Mouse (Mus musculus): ENCODE data around the gene Grid1. TPM values are rescaled to one million over a fixed set of nuclear protein-coding genes. Genes with fewer than 3 reads are reported as not detected.

The Grid1 gene
- total and polyA plus RNA-seq, 2 experiments: 0.46 to 0.55 TPM

DNA sequence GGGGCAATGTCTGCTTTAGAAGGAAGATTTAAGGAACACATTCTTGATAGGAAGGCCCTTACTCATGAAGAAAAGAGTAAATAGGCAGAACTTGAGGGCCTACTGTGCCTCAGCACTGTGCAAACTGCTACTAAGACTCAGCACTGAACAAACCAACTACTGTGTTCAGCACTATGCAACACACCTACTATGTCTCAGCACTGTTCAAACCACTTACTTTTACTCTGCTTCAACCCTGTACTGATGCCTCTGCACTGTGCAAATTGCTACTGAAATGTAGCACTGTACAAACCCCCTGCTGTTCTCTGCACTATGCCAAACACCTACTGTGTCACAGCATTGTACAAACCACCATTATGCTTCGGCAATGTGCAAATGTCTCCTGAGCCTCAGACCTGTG, 260.0 kb downstream of the Grid1 start:
- TF ChIP-seq CTCF (IDR thresholded peaks at IDR 0.05; ENCODE audit: low read depth, low read length): no peak
- TF ChIP-seq POLR2A (IDR thresholded peaks at IDR 0.05; ENCODE audit: extremely low read depth, insufficient read depth, low read length): no peak
- Histone ChIP-seq H3K79me2 (ENCODE audit: control insufficient read depth, insufficient read depth, low read length) (no peaks in the 10 kb centered on the region), H3K4me1 (ENCODE audit: control insufficient read depth, insufficient read depth, low read length) (no peaks in the 10 kb centered on the region), H3K27me3 (ENCODE audit: control insufficient read depth, insufficient read depth, low read length) (no peaks in the 10 kb centered on the region), H3K36me3 (ENCODE audit: control insufficient read depth, insufficient read depth, low read length) (no peaks in the 10 kb centered on the region), H3K9ac (ENCODE audit: low read depth, low read length) (no peak overlapping the region), H3K4me3 (ENCODE audit: insufficient read depth, low read depth, low read length) (no peak overlapping the region), H3K27ac (replicated peaks; ENCODE audit: insufficient read depth, low read depth, low read length) (no peak overlapping the region)
- 86% methylated on average over 1 of the region's 1 CpGs for WGBS
- no peak for DNase-seq (ENCODE audit: extremely low read depth, low read depth, low spot score)

DNA sequence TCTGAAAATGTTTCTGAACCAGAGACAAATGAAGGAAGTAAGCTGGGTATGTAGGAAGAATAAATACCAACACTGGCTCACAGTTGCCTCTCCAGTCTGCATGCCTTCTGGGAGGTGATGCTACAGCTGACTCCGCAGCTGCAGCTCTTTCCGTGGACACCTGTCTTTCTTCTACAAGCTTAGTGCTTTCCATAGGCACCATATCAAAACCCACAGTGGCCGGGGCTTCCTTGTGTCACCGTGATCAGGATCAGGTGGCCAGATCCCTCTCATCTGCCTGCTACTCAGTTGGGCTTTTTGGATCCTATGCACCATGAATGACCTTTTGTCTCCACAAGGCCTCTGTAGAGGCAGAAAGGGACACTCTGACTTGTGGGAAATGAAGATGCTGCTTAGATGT, 272.7 kb downstream of the Grid1 start:
- DNase-seq (ENCODE audit: extremely low read depth, low read depth, low spot score): no peak
- TF ChIP-seq POLR2A (IDR thresholded peaks at IDR 0.05; ENCODE audit: extremely low read depth, insufficient read depth, low read length): no peak
- no peak for TF ChIP-seq CTCF (IDR thresholded peaks at IDR 0.05; ENCODE audit: low read depth, low read length)
- H3K27me3 ChIP-seq (ENCODE audit: control insufficient read depth, insufficient read depth, low read length): no peaks in the 10 kb centered on the region
- no peaks in the 10 kb centered on the region for H3K79me2 ChIP-seq (ENCODE audit: control insufficient read depth, insufficient read depth, low read length)
- no peak overlapping the region for H3K9ac ChIP-seq (ENCODE audit: low read depth, low read length)
- no peaks in the 10 kb centered on the region for H3K4me1 ChIP-seq (ENCODE audit: control insufficient read depth, insufficient read depth, low read length)
- H3K4me3 ChIP-seq (ENCODE audit: insufficient read depth, low read depth, low read length): no peak overlapping the region
- WGBS: 96% methylated on average over 4 of the region's 4 CpGs
- no peak overlapping the region for H3K27ac ChIP-seq (replicated peaks; ENCODE audit: insufficient read depth, low read depth, low read length)
- H3K36me3 ChIP-seq (ENCODE audit: control insufficient read depth, insufficient read depth, low read length): no peaks in the 10 kb centered on the region

DNA sequence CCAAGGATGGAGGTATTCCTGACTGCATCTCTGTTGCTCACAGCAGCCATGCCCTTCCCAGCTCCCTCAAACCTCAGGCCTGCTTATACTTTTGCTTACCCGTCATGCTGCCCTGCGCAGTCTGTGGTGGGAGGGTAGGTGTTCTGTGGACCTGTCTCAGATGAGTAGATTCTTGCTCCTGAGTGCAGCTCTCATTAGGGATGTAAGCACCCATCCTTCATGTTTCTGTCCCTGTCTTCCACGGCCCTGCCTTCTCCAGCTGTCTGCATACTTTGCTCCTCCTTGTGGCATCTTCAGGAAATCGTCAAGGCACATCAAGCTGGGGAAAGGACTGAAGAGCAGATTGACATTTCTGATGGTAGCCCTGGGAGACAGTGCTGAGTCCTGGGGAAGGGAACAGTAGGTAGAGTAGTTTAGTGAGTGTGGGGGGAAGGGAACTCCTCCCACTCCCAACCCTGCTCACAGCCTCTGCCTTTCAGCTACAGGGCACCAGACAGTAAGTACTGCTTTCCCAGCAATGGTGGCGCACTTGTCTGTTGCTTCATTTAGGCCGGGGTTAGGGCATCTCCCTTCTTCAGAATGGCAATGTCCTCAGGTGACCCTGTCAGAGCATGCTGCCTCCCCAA, 273.8 kb downstream of the Grid1 start:
- WGBS: 83% methylated on average over 6 of the region's 6 CpGs
- no peak for TF ChIP-seq POLR2A (IDR thresholded peaks at IDR 0.05; ENCODE audit: extremely low read depth, insufficient read depth, low read length)

DNA sequence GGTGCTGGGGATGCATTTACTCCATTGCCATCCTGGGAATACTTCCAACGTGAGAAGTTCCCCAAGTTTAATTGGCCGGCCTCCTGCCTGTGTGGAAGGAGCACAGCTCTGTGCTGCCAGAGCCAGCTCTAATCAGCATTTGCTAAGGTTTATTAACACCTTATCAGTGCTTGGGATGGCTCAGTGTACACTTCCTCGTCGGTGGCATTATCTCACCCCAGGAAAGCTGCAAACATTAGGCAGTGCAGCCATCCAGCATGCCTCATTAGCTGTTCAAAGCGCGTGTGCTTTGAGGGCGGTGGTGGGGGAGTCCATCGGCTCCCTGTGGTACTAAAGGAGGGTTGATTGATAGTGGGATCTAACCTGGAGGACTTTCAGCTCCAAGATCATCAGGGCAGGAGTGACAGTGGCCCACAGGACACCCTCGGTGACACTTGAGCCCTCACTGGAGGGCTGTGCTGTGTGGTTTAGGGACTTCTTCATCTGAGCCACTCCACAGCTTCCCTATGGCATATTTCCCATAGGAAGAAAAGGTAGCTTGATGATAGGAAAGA, 275.7 kb downstream of the Grid1 start:
- Histone ChIP-seq H3K4me1 (ENCODE audit: control insufficient read depth, insufficient read depth, low read length) (no peaks in the 10 kb centered on the region), H3K27ac (replicated peaks; ENCODE audit: insufficient read depth, low read depth, low read length) (no peak overlapping the region), H3K79me2 (ENCODE audit: control insufficient read depth, insufficient read depth, low read length) (no peaks in the 10 kb centered on the region), H3K9ac (ENCODE audit: low read depth, low read length) (no peak overlapping the region), H3K27me3 (ENCODE audit: control insufficient read depth, insufficient read depth, low read length) (no peaks in the 10 kb centered on the region), H3K36me3 (ENCODE audit: control insufficient read depth, insufficient read depth, low read length) (no peaks in the 10 kb centered on the region), H3K4me3 (ENCODE audit: insufficient read depth, low read depth, low read length) (no peak overlapping the region)
- TF ChIP-seq POLR2A (IDR thresholded peaks at IDR 0.05; ENCODE audit: extremely low read depth, insufficient read depth, low read length): no peak
- no peak for TF ChIP-seq CTCF (IDR thresholded peaks at IDR 0.05; ENCODE audit: low read depth, low read length)
- DNase-seq (ENCODE audit: extremely low read depth, low read depth, low spot score): no peak
- 53% methylated on average over 9 of the region's 9 CpGs for WGBS

More for the DNA sequence above, 273.8 kb downstream of the Grid1 start:
- Histone ChIP-seq H3K79me2 (ENCODE audit: control insufficient read depth, insufficient read depth, low read length) (no peaks in the 10 kb centered on the region), H3K4me3 (ENCODE audit: insufficient read depth, low read depth, low read length) (no peak overlapping the region), H3K27ac (replicated peaks; ENCODE audit: insufficient read depth, low read depth, low read length) (no peak overlapping the region), H3K36me3 (ENCODE audit: control insufficient read depth, insufficient read depth, low read length) (no peaks in the 10 kb centered on the region), H3K4me1 (ENCODE audit: control insufficient read depth, insufficient read depth, low read length) (no peaks in the 10 kb centered on the region), H3K9ac (ENCODE audit: low read depth, low read length) (no peak overlapping the region), H3K27me3 (ENCODE audit: control insufficient read depth, insufficient read depth, low read length) (no peaks in the 10 kb centered on the region)
- DNase-seq (ENCODE audit: extremely low read depth, low read depth, low spot score): no peak

- Histone ChIP-seq H3K9ac (ENCODE audit: low read depth, low read length) (no peak overlapping the region), H3K36me3 (ENCODE audit: control insufficient read depth, insufficient read depth, low read length) (no peaks in the 10 kb centered on the region), H3K79me2 (ENCODE audit: control insufficient read depth, insufficient read depth, low read length) (no peaks in the 10 kb centered on the region), H3K27ac (replicated peaks; ENCODE audit: insufficient read depth, low read depth, low read length) (no peak overlapping the region), H3K27me3 (ENCODE audit: control insufficient read depth, insufficient read depth, low read length) (no peaks in the 10 kb centered on the region), H3K4me3 (ENCODE audit: insufficient read depth, low read depth, low read length) (no peak overlapping the region), H3K4me1 (ENCODE audit: control insufficient read depth, insufficient read depth, low read length) (no peaks in the 10 kb centered on the region)
- WGBS: 71% methylated on average over 4 of the region's 4 CpGs
- DNase-seq (ENCODE audit: extremely low read depth, low read depth, low spot score): no peak
- TF ChIP-seq CTCF (IDR thresholded peaks at IDR 0.05; ENCODE audit: low read depth, low read length) (no peak), POLR2A (IDR thresholded peaks at IDR 0.05; ENCODE audit: extremely low read depth, insufficient read depth, low read length) (no peak)
Observed at GRCm38 (mm10) chr14:35096085-35096484, 276.2 kb downstream of the Grid1 start.

GRCm38 (mm10) chr14:35097166-35097565, 277.3 kb downstream of the Grid1 start:
- TF ChIP-seq POLR2A (IDR thresholded peaks at IDR 0.05; ENCODE audit: extremely low read depth, insufficient read depth, low read length) (no peak), CTCF (IDR thresholded peaks at IDR 0.05; ENCODE audit: low read depth, low read length) (no peak)
- DNase-seq (ENCODE audit: extremely low read depth, low read depth, low spot score): no peak
- Histone ChIP-seq H3K36me3 (ENCODE audit: control insufficient read depth, insufficient read depth, low read length) (no peaks in the 10 kb centered on the region), H3K9ac (ENCODE audit: low read depth, low read length) (no peak overlapping the region), H3K4me3 (ENCODE audit: insufficient read depth, low read depth, low read length) (no peak overlapping the region), H3K27ac (replicated peaks; ENCODE audit: insufficient read depth, low read depth, low read length) (no peak overlapping the region), H3K27me3 (ENCODE audit: control insufficient read depth, insufficient read depth, low read length) (no peaks in the 10 kb centered on the region), H3K4me1 (ENCODE audit: control insufficient read depth, insufficient read depth, low read length) (no peaks in the 10 kb centered on the region), H3K79me2 (ENCODE audit: control insufficient read depth, insufficient read depth, low read length) (no peaks in the 10 kb centered on the region)
- 91% methylated on average over 5 of the region's 5 CpGs for WGBS
